Mouse (Mus musculus): Measurements from ENCODE around the gene Cdkn2d.
"Not testable (repeated sequence)": the region's sequence is repeated elsewhere in the genome, so short reads cannot be mapped to it uniquely, and the experiment has no call there.

Cdkn2d gene

DNA sequence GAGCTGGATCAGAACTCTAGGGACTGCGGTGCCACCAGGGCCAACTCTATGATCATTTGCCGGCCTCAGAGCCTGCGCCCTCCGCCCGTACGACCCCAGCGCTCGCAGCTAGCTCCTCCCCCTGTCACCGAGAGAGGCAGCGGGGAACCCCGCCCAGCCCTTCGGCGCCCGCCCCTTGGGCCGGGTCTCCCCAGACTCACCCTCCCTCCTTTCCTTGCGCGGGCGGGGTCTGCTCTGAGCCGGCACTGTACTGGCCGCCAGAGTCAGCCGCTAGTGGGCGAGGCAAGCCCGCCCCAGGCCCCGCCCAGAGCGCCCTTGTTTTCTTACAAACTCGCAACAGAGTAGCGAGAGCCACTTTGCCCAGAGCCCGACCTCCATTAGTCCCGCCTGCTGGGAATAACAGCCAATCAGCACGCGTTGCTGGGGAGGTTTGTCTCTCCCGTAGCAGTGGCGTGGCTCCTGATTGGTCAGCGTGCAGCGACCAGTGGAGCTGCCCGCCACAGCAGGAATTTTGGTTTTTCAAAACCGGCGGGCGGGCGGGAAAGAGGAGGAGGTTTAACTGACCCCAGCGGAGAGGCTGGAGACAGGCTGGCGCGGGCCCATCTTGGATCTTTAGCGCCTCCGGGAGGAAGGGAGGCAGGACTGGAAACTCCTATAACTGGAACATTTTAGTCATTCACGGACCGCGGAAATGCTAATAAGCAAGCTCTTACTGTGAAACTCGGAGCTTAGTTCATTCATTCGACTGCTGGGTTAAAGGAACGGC is at the start of gene Cdkn2d:
TSS of gene Cdkn2d (minus strand) at position 386 of the 766 bp plus-strand sequence.
- peak; percentile 99 to 100 for DNase-seq (ENCODE audit: low spot score in 2 of 2)

DNA sequence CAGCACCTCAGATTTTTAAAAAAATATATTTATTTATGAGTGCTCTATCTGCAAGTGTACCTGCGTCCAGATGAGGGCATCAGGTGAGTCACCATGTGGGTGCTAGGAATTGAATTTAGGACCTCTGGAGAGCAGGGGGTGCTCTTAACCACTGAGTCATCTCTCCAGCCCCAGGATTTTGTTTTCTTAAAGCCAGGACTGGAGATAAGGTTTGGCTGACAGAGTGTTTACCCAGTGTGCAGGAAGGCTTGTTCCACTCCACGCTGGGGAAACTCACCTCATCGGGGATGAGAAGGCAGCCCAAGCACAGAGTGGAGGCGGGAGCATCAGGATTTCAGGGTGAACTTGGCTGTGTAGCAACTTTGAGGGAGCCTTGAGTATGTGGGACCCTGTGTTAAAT is 49.2 kb upstream of the Cdkn2d start:
- DNase-seq (ENCODE audit: low spot score in 2 of 2), result no peak

GRCm38 (mm10) chr9:21337652-21338051 is 46.4 kb upstream of the Cdkn2d start:
- DNase-seq (ENCODE audit: low spot score in 2 of 2), result no peak

GRCm38 (mm10) chr9:21336491-21336890 is 45.3 kb upstream of the Cdkn2d start:
- DNase-seq (ENCODE audit: low spot score in 2 of 2), result no peak

- DNase-seq (ENCODE audit: low spot score in 2 of 2), result no peak
These were observed 44.2 kb upstream of the Cdkn2d start for GRCm38 (mm10) chr9:21335391-21335790.

DNA sequence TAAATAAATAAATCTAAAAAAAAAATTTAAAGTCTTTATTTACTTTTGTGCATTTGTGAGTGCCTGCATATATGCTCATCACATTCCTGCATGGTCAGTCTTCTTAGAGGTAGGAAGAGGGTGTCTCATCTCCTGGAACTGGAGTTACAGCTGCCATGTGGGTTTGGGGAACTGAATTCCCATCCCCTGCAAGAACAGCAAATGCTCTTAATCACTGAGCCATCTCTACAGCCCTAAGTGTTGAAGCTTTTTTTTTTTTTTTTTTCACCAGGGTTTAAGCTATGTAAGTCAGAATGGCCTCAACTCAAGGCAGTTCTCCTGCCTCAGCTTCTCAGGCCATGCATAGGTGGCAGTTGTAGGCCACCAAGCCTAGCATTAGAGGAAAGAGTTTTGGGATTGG is 43.5 kb upstream of the Cdkn2d start:
- no peak for DNase-seq (ENCODE audit: low spot score in 2 of 2)

DNA sequence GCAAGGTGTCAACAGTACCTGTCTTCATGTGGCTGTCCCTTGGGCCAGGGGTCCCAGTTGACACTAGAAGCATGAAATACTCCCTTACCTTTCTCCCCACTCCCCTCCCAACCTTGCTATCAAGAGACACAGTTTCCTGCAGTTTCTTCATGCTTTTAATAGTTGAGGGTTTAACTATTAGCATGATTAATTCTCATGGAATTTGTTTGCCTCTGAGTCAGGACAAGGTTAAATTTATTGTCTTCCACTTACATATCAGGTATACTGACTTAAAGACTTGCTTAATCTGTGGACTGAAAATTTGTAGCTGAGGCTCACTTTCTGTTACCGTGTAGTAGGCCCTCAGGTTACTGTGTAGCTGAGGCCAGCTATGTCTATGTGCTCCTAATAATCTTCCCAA is 42.3 kb upstream of the Cdkn2d start:
- no peak for DNase-seq (ENCODE audit: low spot score in 2 of 2)

GRCm38 (mm10) chr9:21332161-21333061 is 41.2 kb upstream of the Cdkn2d start:
- no peak for DNase-seq (ENCODE audit: low spot score in 2 of 2)

DNA sequence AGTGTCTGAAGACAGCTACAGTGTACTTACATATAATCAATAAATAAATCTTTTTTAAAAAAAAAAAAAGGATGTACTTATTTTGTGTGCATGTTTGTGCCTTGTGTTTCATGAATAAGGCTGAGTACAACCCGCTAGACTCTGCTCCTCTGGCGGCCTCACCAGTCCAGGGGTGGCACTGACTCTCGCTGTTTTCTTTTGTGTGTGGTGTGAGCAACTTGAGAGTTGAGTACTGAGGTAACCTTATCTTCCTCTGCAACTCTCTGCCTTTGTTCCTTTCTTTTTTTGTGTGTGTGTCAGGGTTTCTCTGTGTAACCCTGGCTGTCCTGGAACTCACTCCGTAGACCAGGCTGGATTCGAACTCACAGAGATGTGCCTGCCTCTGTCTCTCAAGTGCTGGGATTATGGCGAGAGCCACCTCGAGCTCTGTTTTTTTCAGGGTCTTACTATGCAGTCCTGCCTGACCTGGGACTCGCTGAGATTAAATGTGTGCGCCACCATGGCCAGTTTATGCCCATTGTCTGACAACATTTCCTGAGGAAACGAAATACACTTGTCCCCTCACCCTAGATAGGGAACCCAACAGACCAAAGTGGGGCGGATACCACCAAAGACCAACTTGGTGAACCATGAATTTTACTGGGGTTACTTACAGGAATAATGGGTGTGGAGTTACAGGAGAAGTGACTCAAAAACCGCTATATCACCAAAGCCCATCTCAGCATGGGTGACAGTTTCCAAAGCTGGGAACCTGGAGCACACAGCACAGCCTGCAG is 40.3 kb upstream of the Cdkn2d start:
- no peak for DNase-seq (ENCODE audit: low spot score in 2 of 2)

DNA sequence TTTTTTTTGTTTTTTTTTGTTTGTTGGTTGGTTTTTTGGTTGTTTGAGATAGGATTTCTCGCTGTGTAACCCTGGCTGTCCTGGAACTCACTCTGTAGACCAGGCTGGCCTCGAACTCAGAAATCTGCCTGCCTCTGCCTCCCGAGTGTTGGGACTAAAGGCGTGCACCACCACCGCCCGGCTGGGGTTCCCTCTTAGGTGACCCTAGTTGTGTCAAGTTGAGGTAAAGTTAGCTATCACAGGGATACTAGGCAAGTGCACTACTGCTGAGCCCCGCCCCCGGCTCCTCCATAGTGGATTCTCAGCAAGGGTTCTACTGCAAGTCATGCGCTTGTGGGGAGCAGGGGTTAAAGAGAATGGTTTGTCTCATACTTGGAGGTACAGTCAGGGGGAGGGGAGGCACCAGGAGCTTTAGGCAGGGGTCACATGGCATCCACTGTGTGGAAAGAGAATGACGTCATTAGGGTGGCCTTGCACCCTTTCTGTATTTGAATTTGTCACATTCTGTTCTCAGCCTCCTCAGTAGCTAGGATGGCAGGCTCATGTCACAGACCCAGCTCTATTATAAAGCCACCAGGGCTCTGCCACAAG is 38.6 kb upstream of the Cdkn2d start:
- DNase-seq (ENCODE audit: low spot score in 2 of 2), result no peak

DNA sequence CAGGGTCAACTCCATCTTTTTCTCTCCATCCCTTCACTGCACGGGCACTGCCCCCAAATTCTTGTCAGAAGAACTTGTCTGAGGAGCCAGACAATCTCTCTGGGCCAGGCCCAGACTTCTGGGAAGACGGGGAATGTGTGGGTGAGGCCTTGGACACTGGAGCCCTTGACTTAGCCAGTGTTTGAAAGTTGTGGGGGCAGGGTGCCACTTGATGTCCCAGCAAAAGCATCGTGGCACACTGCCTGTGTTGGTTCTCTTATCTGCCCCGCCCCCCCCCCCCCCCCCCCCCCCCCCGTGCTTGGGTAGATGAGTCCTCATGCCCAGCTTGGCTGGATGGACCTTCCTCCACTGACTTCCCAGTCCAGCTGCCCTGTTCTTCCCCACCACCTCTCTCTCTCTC is 37.8 kb upstream of the Cdkn2d start:
- no peak for DNase-seq (ENCODE audit: low spot score in 2 of 2)

DNA sequence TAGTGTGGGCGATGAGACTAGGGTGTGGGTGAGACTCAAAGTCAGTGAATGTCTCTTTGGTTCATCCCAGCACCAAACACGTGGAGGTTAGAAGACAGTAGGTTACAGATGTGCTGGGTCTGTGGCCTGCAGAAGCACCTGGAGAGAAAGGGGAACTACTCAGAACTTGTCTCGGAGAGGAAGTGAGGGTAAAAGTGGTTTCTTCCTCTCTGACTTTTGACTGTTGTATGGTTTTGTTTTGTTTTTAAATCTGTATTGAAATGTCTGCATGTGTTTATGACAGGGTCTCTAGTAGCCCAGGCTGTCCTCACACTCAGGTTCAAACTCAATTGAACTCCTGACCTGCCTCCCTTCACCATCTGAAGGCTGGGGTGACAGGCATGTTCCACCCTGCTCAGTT is 36.8 kb upstream of the Cdkn2d start:
- DNase-seq (ENCODE audit: low spot score in 2 of 2), result no peak

DNA sequence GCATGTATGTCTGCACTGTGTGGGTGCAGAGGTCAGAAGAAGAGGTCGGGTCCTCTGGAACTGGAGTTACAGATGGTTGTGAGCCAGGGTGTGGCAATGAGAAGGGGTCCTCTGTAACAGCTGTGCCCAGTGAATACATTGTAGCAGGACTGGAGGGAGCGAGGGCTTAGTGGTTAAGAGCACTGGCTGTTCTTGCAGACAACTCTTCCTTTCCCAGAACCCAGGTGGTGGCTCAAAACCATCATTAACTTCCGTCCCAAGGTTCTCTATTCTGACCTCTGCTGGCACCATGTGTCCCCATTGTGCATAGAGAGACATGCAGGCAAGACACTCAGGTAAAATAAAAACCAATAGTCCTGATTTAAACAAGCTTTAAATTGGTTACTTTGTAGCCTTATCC is 36.4 kb upstream of the Cdkn2d start:
- DNase-seq (ENCODE audit: low spot score in 2 of 2), result no peak

- no peak for DNase-seq (ENCODE audit: low spot score in 2 of 2)
These were observed 33.1 kb upstream of the Cdkn2d start for GRCm38 (mm10) chr9:21324269-21324668.

DNA sequence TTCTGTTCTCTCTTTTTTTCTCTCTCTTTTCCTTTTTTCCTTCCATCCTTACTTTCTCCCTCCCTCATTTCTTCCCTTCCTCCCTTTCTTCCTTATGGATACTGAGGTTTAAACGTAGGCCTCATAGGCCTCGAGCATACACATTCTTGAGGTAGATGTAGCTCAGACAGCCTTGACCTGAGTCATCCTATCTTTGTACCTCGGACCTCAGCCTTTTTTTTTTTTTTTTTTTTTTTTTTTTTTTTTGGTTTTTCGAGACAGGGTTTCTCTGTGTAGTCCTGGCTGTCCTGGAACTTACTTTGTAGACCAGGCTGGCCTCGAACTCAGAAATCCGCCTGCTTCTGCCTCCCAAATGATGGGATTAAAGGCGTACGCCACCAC is 31.7 kb upstream of the Cdkn2d start:
- DNase-seq (ENCODE audit: low spot score in 2 of 2), result not testable (repeated sequence)

GRCm38 (mm10) chr9:21322211-21322916 is 31.2 kb upstream of the Cdkn2d start:
- DNase-seq (ENCODE audit: low spot score in 2 of 2), result peak in 1 of 2 experiments; percentile 19

DNA sequence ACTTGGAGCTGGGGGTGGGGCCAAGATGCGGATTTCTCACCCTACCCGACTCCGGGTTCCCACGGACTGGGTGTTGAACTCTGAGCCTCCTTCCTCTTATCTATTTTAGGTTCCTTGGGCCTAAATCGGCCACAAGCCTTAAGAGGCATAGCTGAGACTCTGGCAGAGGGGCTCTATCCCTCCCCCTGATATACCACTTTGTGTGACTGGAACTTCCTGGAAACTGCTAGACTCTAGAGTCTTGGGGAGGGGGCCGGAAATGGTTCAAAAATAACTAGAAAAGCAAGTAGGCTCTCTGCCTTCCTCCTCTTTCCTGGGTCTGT is 30.3 kb upstream of the Cdkn2d start:
- DNase-seq (ENCODE audit: low spot score in 2 of 2), result peak in 1 of 2 experiments; percentile 40

DNA sequence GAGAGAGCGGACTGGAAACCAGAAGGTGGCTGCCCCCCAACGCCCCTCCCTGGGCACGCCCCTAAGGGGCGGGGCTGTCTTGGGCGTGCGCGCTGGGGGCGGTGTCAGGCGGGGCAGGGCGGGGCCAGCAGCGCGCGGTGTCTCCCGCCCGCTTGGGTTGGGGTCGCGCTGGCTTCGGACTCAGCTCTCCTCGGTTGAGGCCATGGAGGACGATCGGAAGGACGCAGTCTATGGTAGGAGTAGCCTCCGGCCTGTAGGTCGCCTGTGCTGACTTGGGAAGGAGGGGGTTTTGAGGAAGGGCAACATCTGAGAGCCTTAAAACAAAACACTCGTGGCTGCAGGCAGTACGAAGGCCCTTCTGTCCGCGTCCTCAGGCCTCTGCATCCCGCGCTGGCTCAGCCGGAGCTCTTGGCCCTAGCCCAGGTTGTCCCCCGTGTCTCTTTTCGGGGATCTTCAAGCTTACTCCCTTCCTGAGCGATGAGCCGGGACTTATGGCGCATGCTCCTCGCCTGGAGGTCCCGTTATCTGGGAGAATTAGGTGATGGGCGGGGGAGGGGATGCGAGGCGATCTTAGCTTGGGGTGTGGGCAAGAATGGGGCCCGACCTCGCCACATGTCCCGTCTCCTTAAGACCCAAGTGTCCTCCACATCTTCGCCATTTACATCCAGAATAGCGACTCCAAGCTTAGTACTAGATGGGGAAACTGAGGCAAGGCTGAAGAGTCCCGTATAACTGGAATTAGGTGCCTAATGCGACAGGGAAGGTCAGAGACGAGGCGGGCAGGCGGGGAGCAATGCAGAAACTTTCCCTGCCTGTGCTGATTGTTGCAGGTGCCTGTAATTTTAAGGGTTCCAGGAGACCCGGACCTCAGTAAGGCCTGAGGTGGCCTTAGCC is 29.7 kb upstream of the Cdkn2d start, which contains the start of gene Slc44a2:
TSS of gene Slc44a2 (plus strand) at position 80 of the 894 bp plus-strand sequence.
- peak in 1 of 2 experiments; percentile 72 for DNase-seq (ENCODE audit: low spot score in 2 of 2)

DNA sequence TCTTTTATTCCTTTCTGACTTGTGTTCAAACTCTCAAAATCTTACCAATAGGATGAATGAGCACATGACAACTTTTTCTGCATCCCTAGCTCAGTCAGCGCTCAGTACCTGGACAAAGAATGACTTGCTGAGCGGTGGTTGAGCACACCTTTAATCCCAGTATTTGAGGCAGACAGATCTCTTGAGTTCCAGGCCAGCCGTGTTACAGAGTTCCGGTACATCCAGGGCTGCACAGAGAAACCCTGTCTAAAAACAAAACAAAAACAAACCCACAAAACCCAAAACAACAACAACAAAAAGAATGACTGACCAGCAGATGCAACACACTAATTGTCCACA is 29.0 kb upstream of the Cdkn2d start:
- no peak for DNase-seq (ENCODE audit: low spot score in 2 of 2)

DNA sequence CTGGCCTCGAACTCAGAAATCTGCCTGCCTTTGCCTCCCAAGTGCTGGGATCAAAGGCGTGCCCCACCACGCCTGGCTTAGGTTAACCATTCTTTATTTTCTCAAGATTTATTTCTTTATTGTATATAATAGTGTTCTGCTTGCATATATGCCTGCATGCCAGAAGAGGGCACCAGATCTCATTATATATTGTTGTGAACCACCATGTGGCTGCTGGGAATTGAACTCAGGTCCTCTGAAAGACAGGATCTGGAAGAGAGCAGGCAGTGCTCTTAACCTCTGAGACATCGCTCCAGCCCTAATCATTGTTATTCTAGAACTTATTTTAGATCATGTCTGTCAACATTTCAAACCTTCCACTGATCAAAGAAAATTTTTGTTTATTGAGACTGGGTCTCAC is 28.3 kb upstream of the Cdkn2d start:
- no peak for DNase-seq (ENCODE audit: low spot score in 2 of 2)

Data from left cerebral cortex, adult 9 months (tissue).